Mouse (Mus musculus): ENCODE results near the gene Chst11. TPM values are rescaled to one million over a fixed set of nuclear protein-coding genes. Genes with fewer than 3 reads are reported as not detected.

Chst11 gene
- polyA plus RNA-seq, 1 experiment from 2014 or later, result 0.99 TPM

- H3K9me3 ChIP-seq, result no peaks in the 10 kb centered on the region
- 33% methylated on average over 8 of the region's 8 CpGs for WGBS
- ATAC-seq, result 0 out of 2 replicates have a peak, but pooled peaks have one; percentile 37
- H3K27ac ChIP-seq, result no peak overlapping the region
- H3K4me2 ChIP-seq (replicated peaks), result no peak overlapping the region
- peaks cover 7% of the 10 kb centered on the region for H3K4me1 ChIP-seq (replicated peaks)
- H3K9ac ChIP-seq, result no peak overlapping the region
- H3K36me3 ChIP-seq, result no peaks in the 10 kb centered on the region
- no peaks in the 10 kb centered on the region for H3K27me3 ChIP-seq (replicated peaks)
- H3K4me3 ChIP-seq (replicated peaks), result no peak overlapping the region
These were observed 197.3 kb downstream of the Chst11 start for GRCm38 (mm10) chr10:83182573-83182960.

- Histone ChIP-seq H3K4me3 (replicated peaks) (no peak overlapping the region), H3K4me2 (replicated peaks) (no peak overlapping the region), H3K36me3 (no peaks in the 10 kb centered on the region), H3K4me1 (replicated peaks) (peaks cover 4% of the 10 kb centered on the region; the same call in 1 of the 2 replicates), H3K9ac (no peak overlapping the region), H3K27me3 (replicated peaks) (no peaks in the 10 kb centered on the region), H3K9me3 (no peaks in the 10 kb centered on the region), H3K27ac (no peak overlapping the region)
- 47% methylated on average over 12 of the region's 12 CpGs for WGBS
- ATAC-seq, result no peak
These were observed 198.6 kb downstream of the Chst11 start for GRCm38 (mm10) chr10:83183634-83184479.

GRCm38 (mm10) chr10:83184480-83185069, 199.3 kb downstream of the Chst11 start:
- Histone ChIP-seq H3K4me3 (replicated peaks) (no peak overlapping the region), H3K9ac (no peak overlapping the region), H3K36me3 (no peaks in the 10 kb centered on the region), H3K4me2 (replicated peaks) (no peak overlapping the region), H3K27me3 (replicated peaks) (no peaks in the 10 kb centered on the region), H3K9me3 (no peaks in the 10 kb centered on the region), H3K4me1 (replicated peaks) (peaks cover 4% of the 10 kb centered on the region; the same call in 1 of the 2 replicates), H3K27ac (no peak overlapping the region)
- 58% methylated on average over 7 of the region's 7 CpGs for WGBS
- ATAC-seq, result 0 out of 2 replicates have a peak, but pooled peaks have one; percentile 30

GRCm38 (mm10) chr10:83185121-83185520, 199.8 kb downstream of the Chst11 start:
- no peaks in the 10 kb centered on the region for H3K27me3 ChIP-seq (replicated peaks)
- no peaks in the 10 kb centered on the region for H3K36me3 ChIP-seq
- no peak for ATAC-seq
- H3K9me3 ChIP-seq, result no peaks in the 10 kb centered on the region
- no peak overlapping the region for H3K4me3 ChIP-seq (replicated peaks)
- no peak overlapping the region for H3K4me2 ChIP-seq (replicated peaks)
- no peak overlapping the region for H3K27ac ChIP-seq
- H3K9ac ChIP-seq, result no peak overlapping the region
- WGBS, result 94% methylated on average over 6 of the region's 6 CpGs
- peaks cover 4% of the 10 kb centered on the region; the same call in 1 of the 2 replicates for H3K4me1 ChIP-seq (replicated peaks)

GRCm38 (mm10) chr10:83186167-83186566, 200.9 kb downstream of the Chst11 start:
- no peak for ATAC-seq
- no peak overlapping the region for H3K4me3 ChIP-seq (replicated peaks)
- no peak overlapping the region for H3K9ac ChIP-seq
- H3K27me3 ChIP-seq (replicated peaks), result no peaks in the 10 kb centered on the region
- peaks cover 4% of the 10 kb centered on the region; the same call in 1 of the 2 replicates for H3K4me1 ChIP-seq (replicated peaks)
- H3K36me3 ChIP-seq, result no peaks in the 10 kb centered on the region
- H3K27ac ChIP-seq, result no peak overlapping the region
- no peaks in the 10 kb centered on the region for H3K9me3 ChIP-seq
- WGBS, result 86% methylated on average over 8 of the region's 8 CpGs
- H3K4me2 ChIP-seq (replicated peaks), result no peak overlapping the region

- no peak for ATAC-seq
- Histone ChIP-seq H3K27me3 (replicated peaks) (no peaks in the 10 kb centered on the region), H3K4me2 (replicated peaks) (no peak overlapping the region), H3K4me1 (replicated peaks) (peaks cover 4% of the 10 kb centered on the region; the same call in 1 of the 2 replicates), H3K27ac (no peak overlapping the region), H3K9ac (no peak overlapping the region), H3K4me3 (replicated peaks) (no peak overlapping the region), H3K9me3 (no peaks in the 10 kb centered on the region), H3K36me3 (no peaks in the 10 kb centered on the region)
- 66% methylated on average over 5 of the region's 5 CpGs for WGBS
These were observed 201.7 kb downstream of the Chst11 start for GRCm38 (mm10) chr10:83186984-83187383.

- H3K36me3 ChIP-seq, result no peaks in the 10 kb centered on the region
- H3K9me3 ChIP-seq, result no peaks in the 10 kb centered on the region
- no peak overlapping the region for H3K4me3 ChIP-seq (replicated peaks)
- H3K27me3 ChIP-seq (replicated peaks), result no peaks in the 10 kb centered on the region
- 94% methylated on average over 5 of the region's 5 CpGs for WGBS
- ATAC-seq, result no peak
- H3K4me2 ChIP-seq (replicated peaks), result no peak overlapping the region
- H3K9ac ChIP-seq, result no peak overlapping the region
- no peak overlapping the region for H3K27ac ChIP-seq
- no peaks in the 10 kb centered on the region; the same call in 1 of the 2 replicates for H3K4me1 ChIP-seq (replicated peaks)
These were observed 203.8 kb downstream of the Chst11 start for GRCm38 (mm10) chr10:83189071-83189470.

GRCm38 (mm10) chr10:83191476-83191875, 206.2 kb downstream of the Chst11 start:
- Histone ChIP-seq H3K36me3 (no peaks in the 10 kb centered on the region), H3K4me3 (replicated peaks) (no peak overlapping the region), H3K9ac (no peak overlapping the region), H3K9me3 (no peaks in the 10 kb centered on the region), H3K27ac (no peak overlapping the region), H3K4me2 (replicated peaks) (no peak overlapping the region), H3K4me1 (replicated peaks) (no peaks in the 10 kb centered on the region), H3K27me3 (replicated peaks) (no peaks in the 10 kb centered on the region)
- no peak for ATAC-seq
- 94% methylated on average over 17 of the region's 17 CpGs for WGBS

GRCm38 (mm10) chr10:83191982-83192381, 206.7 kb downstream of the Chst11 start:
- Histone ChIP-seq H3K4me3 (replicated peaks) (no peak overlapping the region), H3K4me2 (replicated peaks) (no peak overlapping the region), H3K27me3 (replicated peaks) (no peaks in the 10 kb centered on the region), H3K27ac (no peak overlapping the region), H3K9ac (no peak overlapping the region), H3K36me3 (no peaks in the 10 kb centered on the region), H3K9me3 (no peaks in the 10 kb centered on the region), H3K4me1 (replicated peaks) (no peaks in the 10 kb centered on the region)
- 63% methylated on average over 6 of the region's 6 CpGs for WGBS
- ATAC-seq, result no peak

- Histone ChIP-seq H3K4me2 (replicated peaks) (no peak overlapping the region), H3K27ac (no peak overlapping the region), H3K4me1 (replicated peaks) (no peaks in the 10 kb centered on the region), H3K4me3 (replicated peaks) (no peak overlapping the region), H3K9ac (no peak overlapping the region), H3K27me3 (replicated peaks) (no peaks in the 10 kb centered on the region), H3K9me3 (no peaks in the 10 kb centered on the region), H3K36me3 (no peaks in the 10 kb centered on the region)
- no peak for ATAC-seq
- 54% methylated on average over 11 of the region's 11 CpGs for WGBS
These were observed 212.5 kb downstream of the Chst11 start for GRCm38 (mm10) chr10:83197690-83198336.

GRCm38 (mm10) chr10:83198692-83199091, 213.4 kb downstream of the Chst11 start:
- Histone ChIP-seq H3K4me1 (replicated peaks) (no peaks in the 10 kb centered on the region), H3K4me2 (replicated peaks) (no peak overlapping the region), H3K4me3 (replicated peaks) (no peak overlapping the region), H3K27ac (no peak overlapping the region), H3K36me3 (no peaks in the 10 kb centered on the region), H3K9ac (no peak overlapping the region), H3K27me3 (replicated peaks) (no peaks in the 10 kb centered on the region), H3K9me3 (no peaks in the 10 kb centered on the region)
- no peak for ATAC-seq
- WGBS, result 58% methylated on average over 5 of the region's 5 CpGs

GRCm38 (mm10) chr10:83199290-83199689, 214.0 kb downstream of the Chst11 start:
- H3K4me3 ChIP-seq (replicated peaks), result no peak overlapping the region
- 88% methylated on average over 9 of the region's 9 CpGs for WGBS
- no peaks in the 10 kb centered on the region for H3K4me1 ChIP-seq (replicated peaks)
- ATAC-seq, result no peak
- no peak overlapping the region for H3K27ac ChIP-seq
- H3K36me3 ChIP-seq, result no peaks in the 10 kb centered on the region
- H3K9me3 ChIP-seq, result no peaks in the 10 kb centered on the region
- H3K9ac ChIP-seq, result no peak overlapping the region
- no peaks in the 10 kb centered on the region for H3K27me3 ChIP-seq (replicated peaks)
- H3K4me2 ChIP-seq (replicated peaks), result no peak overlapping the region

Measured in intestine, embryonic 15.5 days (tissue).